Mouse (Mus musculus): ENCODE data around the gene 4933415A04Rik.

- no peak for TF ChIP-seq POLR2A (IDR thresholded peaks at IDR 0.05; ENCODE audit: borderline replicate concordance, extremely low read depth, low read depth, low read length)
- TF ChIP-seq CTCF (IDR thresholded peaks at IDR 0.05; ENCODE audit: insufficient read depth, low read length) = no peak
Measured at GRCm38 (mm10) chr11:43626927-43627645, 40.2 kb downstream of the 4933415A04Rik start.
